Mouse (Mus musculus) adrenal gland, adult 8-10 months (tissue): Measurements from ENCODE around the gene Pacs1. TPM values are rescaled to one million over a fixed set of nuclear protein-coding genes. Genes with fewer than 3 reads are reported as not detected.
"Not testable (repeated sequence)": the region's sequence is repeated elsewhere in the genome, so short reads cannot be mapped to it uniquely, and the experiment has no call there.

Experiments
- DNase-seq: peaks from one replicate; pipeline ENCODE4 v3.0.0; 2022
- total RNA-seq, 4 experiments: library from RNA; stranded (reverse); gene quantifications; 2 replicates each; pipeline ENCODE4 v1.2.4; 2022

The Pacs1 gene
- total RNA-seq, 4 experiments from 2014 or later: 23.9 to 35.0 (median 29.7) TPM

GRCm38 (mm10) chr19:5268017-5268416 is 4.9 kb downstream of the Pacs1 start:
- no peak for DNase-seq

GRCm38 (mm10) chr19:5267015-5267414 is 5.9 kb downstream of the Pacs1 start:
- no peak for DNase-seq

- DNase-seq: no peak
These were observed 15.8 kb downstream of the Pacs1 start for GRCm38 (mm10) chr19:5257140-5257539.

- DNase-seq: not testable (repeated sequence)
These were observed 35.9 kb downstream of the Pacs1 start for GRCm38 (mm10) chr19:5236981-5237380.

- DNase-seq: no peak
These were observed 40.2 kb downstream of the Pacs1 start for GRCm38 (mm10) chr19:5232696-5233095.

- no peak for DNase-seq
These were observed 42.8 kb downstream of the Pacs1 start for GRCm38 (mm10) chr19:5230110-5230509.

GRCm38 (mm10) chr19:5224624-5225023 is 48.3 kb downstream of the Pacs1 start:
- no peak for DNase-seq

GRCm38 (mm10) chr19:5224077-5224476 is 48.8 kb downstream of the Pacs1 start:
- no peak for DNase-seq

GRCm38 (mm10) chr19:5221926-5222325 is 51.0 kb downstream of the Pacs1 start:
- no peak for DNase-seq

- not testable (repeated sequence) for DNase-seq
These were observed 51.6 kb downstream of the Pacs1 start for GRCm38 (mm10) chr19:5221219-5221723.

GRCm38 (mm10) chr19:5220389-5220788 is 52.5 kb downstream of the Pacs1 start:
- no peak for DNase-seq

GRCm38 (mm10) chr19:5201691-5202090 is 71.2 kb downstream of the Pacs1 start:
- DNase-seq: no peak

- DNase-seq: not testable (repeated sequence)
These were observed 72.3 kb downstream of the Pacs1 start for GRCm38 (mm10) chr19:5200617-5201016.

GRCm38 (mm10) chr19:5198553-5198952 is 74.4 kb downstream of the Pacs1 start:
- DNase-seq: no peak

GRCm38 (mm10) chr19:5195417-5196035 is 77.4 kb downstream of the Pacs1 start:
- DNase-seq: peak; percentile 28

GRCm38 (mm10) chr19:5192397-5192796 is 80.5 kb downstream of the Pacs1 start:
- DNase-seq: no peak

- no peak for DNase-seq
These were observed 85.5 kb downstream of the Pacs1 start for GRCm38 (mm10) chr19:5187439-5187838.

- DNase-seq: no peak
These were observed 91.0 kb downstream of the Pacs1 start for GRCm38 (mm10) chr19:5181926-5182325.

GRCm38 (mm10) chr19:5178631-5179030 is 94.3 kb downstream of the Pacs1 start:
- DNase-seq: no peak

GRCm38 (mm10) chr19:5170430-5170829 is 102.5 kb downstream of the Pacs1 start:
- no peak for DNase-seq

GRCm38 (mm10) chr19:5167477-5167876 is 105.4 kb downstream of the Pacs1 start:
- DNase-seq: no peak

- DNase-seq: no peak
These were observed 108.5 kb downstream of the Pacs1 start for GRCm38 (mm10) chr19:5164380-5164779.

GRCm38 (mm10) chr19:5161913-5162312 is 111.0 kb downstream of the Pacs1 start:
- no peak for DNase-seq

- peak; percentile 16 for DNase-seq
These were observed 120.7 kb downstream of the Pacs1 start for GRCm38 (mm10) chr19:5152261-5152660.

- no peak for DNase-seq
These were observed 121.2 kb downstream of the Pacs1 start for GRCm38 (mm10) chr19:5151741-5152140.
